Mouse (Mus musculus) forebrain, embryonic 16.5 days (tissue): ENCODE measurements around the gene Dcaf1. TPM values are rescaled to one million over a fixed set of nuclear protein-coding genes. Genes with fewer than 3 reads are reported as not detected.

Experiments used
- ATAC-seq: fragments of 200-750 bp; cut with Nextera tagmentation; 2 replicates; pipeline ENCODE4 v1.8.0; 2017; ENCODE audit warnings: mild to moderate bottlenecking, moderate library complexity
- H3K27ac ChIP-seq: fragments of 300-500 bp; sonication (generic); 2 replicates; pipeline ENCODE4 v1.5.1; 2014; ENCODE audit warnings: low read length, control low read depth
- H3K27me3 ChIP-seq: fragments of 300-500 bp; sonication (generic); replicated peaks from 2 replicates; pipeline ENCODE4 v1.6.1; 2014; ENCODE audit warnings: low read length; ENCODE audit not compliant: control insufficient read depth, insufficient read depth
- H3K36me3 ChIP-seq: fragments of 300-500 bp; sonication (generic); 2 replicates; pipeline ENCODE4 v1.6.1; 2014; ENCODE audit not compliant: control insufficient read depth, insufficient read depth
- H3K4me1 ChIP-seq: fragments of 300-500 bp; sonication (generic); replicated peaks from 2 replicates; pipeline ENCODE4 v1.6.1; 2014; ENCODE audit warnings: low read length; ENCODE audit not compliant: control insufficient read depth, insufficient read depth
- H3K4me2 ChIP-seq: fragments of 300-500 bp; sonication (generic); 2 replicates; pipeline ENCODE4 v1.6.1; 2014; ENCODE audit warnings: mild to moderate bottlenecking, low read length, control low read depth
- H3K4me3 ChIP-seq: fragments of 300-500 bp; sonication (generic); replicated peaks from 2 replicates; pipeline ENCODE4 v1.5.1; 2014; ENCODE audit warnings: mild to moderate bottlenecking, low read length, control low read depth
- H3K9ac ChIP-seq: fragments of 300-500 bp; sonication (generic); replicated peaks from 2 replicates; pipeline ENCODE4 v1.6.1; 2014; ENCODE audit warnings: low read depth, low read length, control low read depth
- H3K9me3 ChIP-seq: fragments of 300-500 bp; sonication (generic); 2 replicates; pipeline ENCODE4 v1.6.1; 2016; ENCODE audit warnings: low read length; ENCODE audit not compliant: control insufficient read depth
- WGBS: fragments of 180-500 bp; shearing (Covaris S2); extraction: QIAGEN DNeasy Blood & Tissue Kit; methylation state at CpG from one replicate; pipeline ENCODE4 v1.1.7; 2014; 5-methylcytosine and 5-hydroxymethylcytosine counted together
- polyA plus RNA-seq: library from polyadenylated mRNA; unstranded; fragments of >200 nt; fragmentation: Nextera tagmentation; extraction: Ambion mirVana; gene quantifications from 2 replicates; pipeline ENCODE4 v1.2.1, GENCODE M21; 2015

The Dcaf1 gene
- polyA plus RNA-seq, 1 experiment from 2014 or later = 23.9 TPM

GRCm38 (mm10) chr9:106913759-106914158 is 92.1 kb downstream of the Dcaf1 start:
- Histone ChIP-seq H3K9ac (no peak overlapping the region), H3K36me3 (no peaks in the 10 kb centered on the region; the same call in 1 of the 2 replicates), H3K9me3 (no peaks in the 10 kb centered on the region), H3K4me2 (no peak overlapping the region), H3K27ac (no peak overlapping the region), H3K4me3 (no peak overlapping the region), H3K27me3 (no peaks in the 10 kb centered on the region), H3K4me1 (no peaks in the 10 kb centered on the region)
- 15% methylated on average over 1 of the region's 1 CpGs for WGBS
- no peak for ATAC-seq

- Histone ChIP-seq H3K4me1 (no peaks in the 10 kb centered on the region), H3K9ac (no peak overlapping the region), H3K4me2 (no peak overlapping the region), H3K9me3 (no peaks in the 10 kb centered on the region), H3K27ac (no peak overlapping the region), H3K4me3 (no peak overlapping the region), H3K27me3 (no peaks in the 10 kb centered on the region), H3K36me3 (no peaks in the 10 kb centered on the region; the same call in 1 of the 2 replicates)
- 92% methylated on average over 6 of the region's 6 CpGs for WGBS
- no peak for ATAC-seq
Measured at GRCm38 (mm10) chr9:106914878-106915277, 93.2 kb downstream of the Dcaf1 start.

Other genes with a start within 250 kb of the Dcaf1 start
- not detected in 2 replicates for gene Iqcf6, start 195.3 kb upstream of the Dcaf1 start, polyA plus RNA-seq
- gene Grm2, start 165.8 kb upstream of the Dcaf1 start, polyA plus RNA-seq = 10.2 and 14.1 TPM in 2 replicates
- 57.2 and 59.7 TPM in 2 replicates for gene Tex264, start 135.9 kb upstream of the Dcaf1 start, polyA plus RNA-seq
- gene Rad54l2, start 32.7 kb upstream of the Dcaf1 start, polyA plus RNA-seq = 6.9 and 8.7 TPM in 2 replicates
- gene Rbm15b, start 65.6 kb downstream of the Dcaf1 start, polyA plus RNA-seq = 16.6 and 18.4 TPM in 2 replicates
- 201 and 226 TPM in 2 replicates for gene Manf, start 70.1 kb downstream of the Dcaf1 start, polyA plus RNA-seq